Mouse (Mus musculus) liver, adult 2 months (tissue): ENCODE measurements around the gene H2-Q1. TPM values are rescaled to one million over a fixed set of nuclear protein-coding genes. Genes with fewer than 3 reads are reported as not detected.
"Not testable (repeated sequence)": the region's sequence is repeated elsewhere in the genome, so short reads cannot be mapped to it uniquely, and the experiment has no call there.

ENCODE experiments used
- DNase-seq: peaks from one replicate; pipeline ENCODE4 v3.0.0-alpha.2; 2011; ENCODE audit warnings: low read depth, low spot score; ENCODE audit errors: extremely low read depth
- H3K27ac ChIP-seq: fragments of 200-500 bp; replicated peaks from 2 replicates; pipeline ENCODE4 v1.5.1; 2012; ENCODE audit warnings: low read depth, mild to moderate bottlenecking, control low read depth, inconsistent platforms, low read length; ENCODE audit not compliant: insufficient read depth
- H3K27me3 ChIP-seq: fragments of 200-500 bp; 2 replicates; pipeline ENCODE4 v1.6.1; 2012; ENCODE audit warnings: mild to moderate bottlenecking, moderate library complexity, low read length, inconsistent platforms; ENCODE audit not compliant: control insufficient read depth, insufficient read depth
- H3K36me3 ChIP-seq: fragments of 200-500 bp; 2 replicates; pipeline ENCODE4 v1.6.1; 2012; ENCODE audit warnings: low read length, inconsistent platforms; ENCODE audit not compliant: control insufficient read depth, insufficient read depth
- H3K4me1 ChIP-seq: fragments of 200-500 bp; 2 replicates; pipeline ENCODE4 v1.6.1; 2011; ENCODE audit warnings: low read length; ENCODE audit not compliant: control insufficient read depth, insufficient read depth
- H3K4me3 ChIP-seq: fragments of 200-500 bp; 2 replicates; pipeline ENCODE4 v1.5.1; 2011; ENCODE audit warnings: low read depth, mild to moderate bottlenecking, control low read depth, low read length, moderate library complexity; ENCODE audit not compliant: insufficient read depth
- H3K79me2 ChIP-seq: fragments of 200-500 bp; 2 replicates; pipeline ENCODE4 v1.6.1; 2012; ENCODE audit warnings: inconsistent platforms, mild to moderate bottlenecking, low read length, moderate library complexity; ENCODE audit not compliant: control insufficient read depth, insufficient read depth
- H3K9ac ChIP-seq: fragments of 200-500 bp; 2 replicates; pipeline ENCODE4 v1.6.1; 2012; ENCODE audit warnings: low read depth, mild to moderate bottlenecking, control low read depth, inconsistent platforms, low read length
- CTCF ChIP-seq: fragments of 200-500 bp; IDR thresholded peaks from 2 replicates; pipeline ENCODE4 v1.5.1; 2011; ENCODE audit warnings: low read depth, low read length, control low read depth
- POLR2A ChIP-seq: fragments of 200-500 bp; IDR thresholded peaks from 2 replicates; pipeline ENCODE4 v1.6.1; 2011; ENCODE audit warnings: low read length, control low read depth; ENCODE audit not compliant: insufficient read depth; ENCODE audit errors: extremely low read depth
- WGBS: fragments of 180-500 bp; shearing (Covaris S2); methylation state at CpG from one replicate; pipeline ENCODE4 v1.1.7; 2018; 5-methylcytosine and 5-hydroxymethylcytosine counted together
- polyA plus RNA-seq: library from polyadenylated mRNA; depleted of rRNA; stranded (reverse); fragments of >200 nt; gene quantifications from 2 replicates; pipeline ENCODE4 v1.2.3, GENCODE M21; 2012
- total RNA-seq: library from RNA; depleted of rRNA; stranded (reverse); fragments of >200 nt; gene quantifications from 2 replicates; pipeline ENCODE4 v1.2.3, GENCODE M21; 2014

H2-Q1 gene
- total and polyA plus RNA-seq, 2 experiments = 5.5 to 11.1 TPM

DNA sequence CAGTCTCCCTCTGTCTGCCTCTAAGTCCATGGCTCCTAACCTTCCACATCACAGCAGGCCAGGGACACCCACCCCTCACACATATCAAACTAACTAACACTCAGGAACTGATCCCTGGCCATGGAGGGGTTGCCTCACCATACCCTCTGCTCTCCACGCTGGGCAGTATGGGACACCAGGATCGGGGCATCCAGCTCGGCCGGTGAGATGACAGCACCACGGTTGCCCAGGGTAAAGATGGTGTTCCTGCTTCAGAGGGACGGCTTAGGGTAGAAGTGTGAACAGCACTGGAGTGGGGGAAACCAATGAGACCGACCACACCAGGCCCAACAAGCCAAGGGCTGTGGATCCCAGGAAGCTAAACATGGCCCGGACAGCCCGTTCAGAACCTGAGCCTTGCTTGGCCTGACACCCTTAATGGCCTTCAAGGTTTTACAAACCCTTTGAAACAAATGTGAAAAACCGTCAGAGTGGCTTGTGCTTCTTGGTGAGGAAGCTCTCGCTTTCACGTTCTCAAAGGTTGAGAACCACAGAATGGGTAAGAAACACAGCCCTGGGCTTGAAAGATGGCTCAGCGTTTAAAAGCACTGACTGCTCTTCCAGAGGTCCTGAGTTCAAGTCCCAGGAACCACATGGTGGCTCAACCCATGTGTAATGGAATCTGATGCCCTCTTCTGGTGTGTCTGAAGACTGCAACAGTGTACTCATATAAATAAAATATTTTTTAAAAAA is 41.1 kb upstream of the H2-Q1 start:
- 93% methylated on average over 13 of the region's 13 CpGs for WGBS

DNA sequence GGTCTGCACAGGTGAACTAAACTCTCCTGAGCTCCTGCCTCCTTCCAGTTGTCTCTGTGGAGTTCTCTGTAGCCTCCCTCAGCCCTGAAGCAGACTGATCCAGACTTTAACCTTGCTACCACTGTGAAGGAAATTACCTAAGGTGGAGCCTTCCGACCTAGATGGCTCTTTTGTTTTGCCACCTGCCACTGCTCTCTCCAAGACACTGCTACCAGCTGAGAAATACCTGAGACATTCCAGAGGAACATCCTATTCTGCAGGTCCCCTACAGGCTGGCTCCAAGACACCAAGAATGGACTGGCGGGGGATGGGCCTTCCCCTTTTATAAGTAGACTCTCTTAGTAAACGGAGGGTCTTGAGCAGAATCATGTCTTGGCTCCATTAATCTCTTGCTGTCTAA is 39.9 kb upstream of the H2-Q1 start:
- Histone ChIP-seq H3K27me3 (peaks cover 7% of the 10 kb centered on the region; the same call in 1 of the 2 replicates), H3K4me1 (no peaks in the 10 kb centered on the region), H3K4me3 (no peak overlapping the region), H3K9ac (no peak overlapping the region), H3K27ac (no peak overlapping the region), H3K36me3 (no peaks in the 10 kb centered on the region), H3K79me2 (no peaks in the 10 kb centered on the region)
- 86% methylated on average over 3 of the region's 3 CpGs for WGBS
- no peak for DNase-seq
- TF ChIP-seq POLR2A (no peak), CTCF (no peak)

More for the DNA sequence above, 41.1 kb upstream of the H2-Q1 start:
- no peak for DNase-seq
- peaks cover 1% of the 10 kb centered on the region; the same call in 1 of the 2 replicates for H3K4me1 ChIP-seq
- H3K9ac ChIP-seq = no peak overlapping the region
- H3K36me3 ChIP-seq = no peaks in the 10 kb centered on the region
- H3K27ac ChIP-seq = no peak overlapping the region
- peaks cover 7% of the 10 kb centered on the region; the same call in 1 of the 2 replicates for H3K27me3 ChIP-seq
- no peak overlapping the region for H3K4me3 ChIP-seq
- TF ChIP-seq POLR2A (no peak), CTCF (no peak)
- no peaks in the 10 kb centered on the region for H3K79me2 ChIP-seq

DNA sequence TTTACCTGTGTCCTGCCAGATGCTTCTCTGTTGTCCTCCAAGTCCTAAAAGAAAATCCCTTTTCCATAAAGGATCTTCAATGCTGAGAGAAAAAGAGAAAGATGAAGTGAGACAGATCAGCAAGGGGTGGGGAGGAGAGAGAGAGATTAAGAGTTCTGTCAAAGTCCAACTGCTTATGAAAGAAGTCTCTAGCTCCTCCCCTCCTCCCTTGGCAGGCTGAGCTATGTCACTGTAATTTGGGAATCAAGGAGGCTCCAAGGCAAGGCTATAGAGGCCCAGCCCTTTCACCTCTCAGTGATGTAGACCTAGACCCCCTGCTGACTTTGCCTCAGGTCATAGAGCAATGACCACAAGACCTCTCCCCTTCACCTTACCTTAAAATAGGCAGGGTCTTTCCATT is 34.8 kb upstream of the H2-Q1 start:
- H3K79me2 ChIP-seq = no peaks in the 10 kb centered on the region
- H3K36me3 ChIP-seq = no peaks in the 10 kb centered on the region
- TF ChIP-seq POLR2A (no peak), CTCF (no peak)
- no peak overlapping the region for H3K4me3 ChIP-seq
- H3K4me1 ChIP-seq = no peaks in the 10 kb centered on the region
- no peak for DNase-seq
- no peaks in the 10 kb centered on the region for H3K27me3 ChIP-seq
- H3K9ac ChIP-seq = no peak overlapping the region
- no peak overlapping the region for H3K27ac ChIP-seq

DNA sequence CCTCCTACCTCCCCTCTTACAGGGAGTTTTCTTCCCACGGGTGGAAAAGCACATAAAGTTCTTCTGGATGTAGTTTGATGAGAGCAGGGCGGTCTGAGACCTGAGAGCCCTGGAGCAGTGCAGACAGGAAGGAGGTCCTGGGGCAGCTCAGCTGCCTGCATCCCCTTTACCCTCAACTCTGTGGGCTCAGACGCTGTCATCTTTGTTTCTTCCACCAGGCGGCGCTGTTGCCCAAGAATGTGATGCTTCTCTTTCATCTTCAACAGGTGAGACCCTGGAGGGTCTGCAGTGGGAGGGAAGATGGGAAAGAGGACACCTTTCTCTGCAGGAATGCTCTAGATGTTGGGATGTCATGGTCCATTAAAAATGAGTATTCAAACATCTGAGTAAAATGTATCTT is 24.4 kb upstream of the H2-Q1 start:
- 3% methylated on average over 5 of the region's 5 CpGs for WGBS
- TF ChIP-seq CTCF = peak; percentile 64
- not testable (repeated sequence) for H3K27ac ChIP-seq, H3K36me3 ChIP-seq, H3K4me1 ChIP-seq, DNase-seq, H3K27me3 ChIP-seq, H3K79me2 ChIP-seq, H3K9ac ChIP-seq, H3K4me3 ChIP-seq

DNA sequence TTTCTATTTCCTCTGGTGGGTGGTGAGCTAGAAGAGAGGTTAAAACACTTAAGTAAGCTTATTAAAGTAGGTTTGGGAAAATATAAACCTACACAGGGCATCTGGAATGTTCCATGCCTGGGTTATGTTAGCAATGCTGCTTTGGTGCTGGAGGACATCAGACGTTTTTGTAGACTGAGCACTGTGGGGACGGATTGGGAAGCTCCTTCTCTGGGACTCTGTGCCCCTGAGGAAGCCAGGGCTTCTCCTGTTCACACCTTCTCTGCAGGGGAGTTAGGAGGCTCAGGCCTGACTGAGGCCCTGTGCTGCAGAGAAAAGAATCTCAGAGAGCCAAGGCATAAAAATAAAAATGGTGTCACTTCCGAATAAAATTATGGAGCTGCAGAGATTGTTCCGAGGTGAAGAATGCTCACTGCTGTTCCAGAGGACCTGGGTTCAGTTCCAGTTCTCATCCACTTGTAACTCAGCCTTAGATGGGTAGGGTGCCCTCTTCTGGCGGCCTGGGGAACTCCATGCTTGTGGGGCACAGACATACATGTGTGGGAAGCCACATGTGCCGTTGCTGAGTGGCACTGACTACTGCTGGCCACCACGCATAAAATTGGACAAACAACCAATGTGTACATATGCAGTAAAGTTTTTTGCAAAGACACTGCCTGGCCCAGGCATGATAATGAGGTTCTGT is 19.8 kb upstream of the H2-Q1 start:
- not testable (repeated sequence) for H3K36me3 ChIP-seq, H3K79me2 ChIP-seq, H3K4me1 ChIP-seq, H3K27ac ChIP-seq, DNase-seq, H3K9ac ChIP-seq, H3K4me3 ChIP-seq, H3K27me3 ChIP-seq
- WGBS = 91% methylated on average over 7 of the region's 7 CpGs
- TF ChIP-seq CTCF = peak; percentile 16; the same call in 1 of the 2 replicates
